Mouse (Mus musculus) small intestine, adult 2 months (tissue): ENCODE results near the gene Thumpd1. TPM values are rescaled to one million over a fixed set of nuclear protein-coding genes. Genes with fewer than 3 reads are reported as not detected.
"Not testable (repeated sequence)": the region's sequence is repeated elsewhere in the genome, so short reads cannot be mapped to it uniquely, and the experiment has no call there.

ENCODE experiments used
- H3K27ac ChIP-seq: fragments of 200-500 bp; 2 replicates; pipeline ENCODE4 v1.5.1; 2012; ENCODE audit warnings: low read depth, low read length, control low read depth, inconsistent platforms; ENCODE audit not compliant: insufficient read depth
- H3K27me3 ChIP-seq: fragments of 200-500 bp; 2 replicates; pipeline ENCODE4 v1.6.1; 2012; ENCODE audit warnings: mild to moderate bottlenecking, moderate library complexity, low read length, inconsistent platforms; ENCODE audit not compliant: control insufficient read depth, insufficient read depth
- H3K36me3 ChIP-seq: fragments of 200-500 bp; 2 replicates; pipeline ENCODE4 v1.6.1; 2012; ENCODE audit warnings: mild to moderate bottlenecking, low read length, control low read depth, inconsistent platforms; ENCODE audit not compliant: control insufficient read depth, insufficient read depth
- H3K4me1 ChIP-seq: fragments of 200-500 bp; 2 replicates; pipeline ENCODE4 v1.6.1; 2012; ENCODE audit warnings: low read length, inconsistent platforms, mixed read lengths; ENCODE audit not compliant: control insufficient read depth, insufficient read depth, insufficient read length
- H3K4me3 ChIP-seq: fragments of 200-500 bp; 2 replicates; pipeline ENCODE4 v1.5.1; 2012; ENCODE audit warnings: low read depth, mild to moderate bottlenecking, control low read depth, inconsistent platforms, low read length, moderate library complexity
- CTCF ChIP-seq: fragments of 200-500 bp; IDR thresholded peaks from 2 replicates; pipeline ENCODE4 v1.5.1; 2012; ENCODE audit warnings: low read depth, mild to moderate bottlenecking, control low read depth, inconsistent platforms, low read length, moderate library complexity, mixed read lengths; ENCODE audit not compliant: insufficient replicate concordance, insufficient read length; ENCODE audit errors: extremely low read depth
- POLR2A ChIP-seq: fragments of 200-500 bp; IDR thresholded peaks from 2 replicates; pipeline ENCODE4 v1.6.1; 2012; ENCODE audit warnings: low read depth, mild to moderate bottlenecking, control low read depth, inconsistent platforms, low read length, moderate library complexity
- WGBS: fragments of 180-500 bp; shearing (Covaris S2); methylation state at CpG from one replicate; pipeline ENCODE4 v1.1.7; 2018; 5-methylcytosine and 5-hydroxymethylcytosine counted together
- polyA plus RNA-seq: library from polyadenylated mRNA; depleted of rRNA; stranded (reverse); fragments of >200 nt; gene quantifications from 2 replicates; pipeline ENCODE4 v1.2.3, GENCODE M21; 2012

The Thumpd1 gene
- polyA plus RNA-seq, 1 experiment, result 7.8 TPM

DNA sequence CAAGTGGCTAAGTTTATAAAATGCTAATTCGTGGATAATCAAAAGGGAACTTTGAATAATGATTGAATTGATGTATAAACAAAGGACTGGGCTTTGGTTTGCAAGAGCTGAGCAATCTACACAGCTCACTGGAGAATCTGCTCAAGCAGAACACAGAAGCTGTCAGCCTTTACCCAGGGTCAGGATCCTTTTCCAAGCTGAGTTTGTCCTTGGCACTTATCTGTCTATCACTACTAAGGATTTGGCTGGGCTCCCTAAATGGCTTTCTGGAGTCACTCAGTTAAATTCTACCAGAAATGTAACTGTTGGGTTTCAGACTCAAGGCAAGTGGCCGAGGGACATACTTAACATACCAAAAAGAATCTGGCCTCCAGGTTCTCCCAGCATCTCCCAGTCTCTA lies 29.3 kb upstream of the Thumpd1 start:
- Histone ChIP-seq H3K36me3 (no peaks in the 10 kb centered on the region), H3K27ac (no peak overlapping the region), H3K4me1 (no peaks in the 10 kb centered on the region), H3K4me3 (no peak overlapping the region), H3K27me3 (0 out of 2 replicates have a peak, but pooled peaks cover 3% of the 10 kb centered on the region)
- 52% methylated on average over 2 of the region's 2 CpGs for WGBS
- TF ChIP-seq CTCF (no peak), POLR2A (no peak)

DNA sequence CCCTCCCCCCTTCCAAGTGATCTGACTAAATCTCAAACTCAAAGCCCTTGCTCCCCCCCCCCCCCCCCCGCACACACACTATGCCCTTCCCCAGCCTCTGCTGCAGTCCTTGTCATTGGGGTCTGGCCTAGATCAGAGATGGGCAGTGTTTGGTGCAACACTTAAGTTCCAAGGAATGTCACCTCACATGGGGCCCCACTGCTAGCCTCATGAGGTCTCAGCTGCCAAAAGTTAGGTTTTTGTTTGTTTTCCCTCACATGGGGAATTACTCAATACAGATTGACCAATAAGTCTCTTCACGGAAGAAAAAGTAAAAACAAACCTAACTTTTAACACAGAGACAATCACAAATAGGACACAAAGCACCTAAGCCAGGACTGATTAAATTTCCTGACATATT lies 28.2 kb upstream of the Thumpd1 start:
- H3K36me3 ChIP-seq, result no peaks in the 10 kb centered on the region
- TF ChIP-seq POLR2A, result no peak
- TF ChIP-seq CTCF, result no peak
- no peak overlapping the region for H3K27ac ChIP-seq
- 0 out of 2 replicates have a peak, but pooled peaks cover 3% of the 10 kb centered on the region for H3K27me3 ChIP-seq
- peaks cover 4% of the 10 kb centered on the region for H3K4me1 ChIP-seq
- no peak overlapping the region for H3K4me3 ChIP-seq
- WGBS, result 76% methylated on average over 2 of the region's 2 CpGs

DNA sequence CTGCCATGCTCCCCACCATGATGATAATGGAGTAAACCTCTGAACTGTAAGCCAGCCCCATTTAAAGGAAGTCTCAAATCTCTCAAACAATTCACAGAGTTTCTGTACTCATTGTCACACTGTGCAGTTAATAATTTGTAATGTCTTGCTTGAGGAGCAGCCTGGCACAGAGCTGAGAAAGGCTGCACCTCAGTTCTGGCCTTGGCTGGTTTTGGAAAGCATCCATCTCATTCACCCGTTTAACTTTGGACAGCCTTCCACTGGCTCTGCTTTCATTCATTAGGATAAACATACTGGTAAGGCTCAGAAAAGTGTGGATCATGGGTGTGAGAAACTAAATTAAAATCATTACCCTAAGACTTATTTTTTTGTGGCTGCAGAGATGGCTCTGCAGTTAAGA lies 25.3 kb upstream of the Thumpd1 start:
- no peak overlapping the region for H3K27ac ChIP-seq
- 30% methylated on average over 1 of the region's 1 CpGs for WGBS
- H3K36me3 ChIP-seq, result no peaks in the 10 kb centered on the region
- no peak overlapping the region for H3K4me3 ChIP-seq
- H3K27me3 ChIP-seq, result 0 out of 2 replicates have a peak, but pooled peaks cover 3% of the 10 kb centered on the region
- H3K4me1 ChIP-seq, result peaks cover 4% of the 10 kb centered on the region
- TF ChIP-seq CTCF (no peak), POLR2A (no peak)

DNA sequence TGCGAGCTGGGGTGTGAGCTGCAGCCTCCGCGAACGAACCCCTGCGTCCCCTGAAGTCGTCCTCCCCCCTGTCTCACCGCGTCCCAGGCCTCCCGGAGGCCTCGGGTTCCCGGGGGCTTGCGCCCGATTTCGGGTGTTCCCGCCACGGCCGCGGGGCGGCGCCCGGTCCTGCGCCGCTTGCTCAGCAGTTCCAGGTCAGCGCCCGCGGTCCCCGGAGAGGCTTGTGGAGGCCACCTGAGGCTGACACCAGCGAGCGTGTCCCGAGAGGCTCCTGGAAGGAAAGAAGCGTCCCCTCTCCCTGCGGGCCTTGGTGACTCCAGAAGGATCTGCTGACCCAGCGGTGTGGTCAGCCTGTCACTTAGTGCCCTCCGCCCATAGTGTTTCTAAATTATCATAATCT lies 23.7 kb upstream of the Thumpd1 start:
- WGBS, result 9% methylated on average over 34 of the region's 34 CpGs
- Histone ChIP-seq H3K4me1 (peaks cover 4% of the 10 kb centered on the region), H3K36me3 (no peaks in the 10 kb centered on the region), H3K27ac (no peak overlapping the region), H3K27me3 (no peaks in the 10 kb centered on the region), H3K4me3 (peak overlapping the region; percentile 35)
- TF ChIP-seq CTCF (peak; percentile 28; the same call in 1 of the 2 replicates), POLR2A (no peak)

DNA sequence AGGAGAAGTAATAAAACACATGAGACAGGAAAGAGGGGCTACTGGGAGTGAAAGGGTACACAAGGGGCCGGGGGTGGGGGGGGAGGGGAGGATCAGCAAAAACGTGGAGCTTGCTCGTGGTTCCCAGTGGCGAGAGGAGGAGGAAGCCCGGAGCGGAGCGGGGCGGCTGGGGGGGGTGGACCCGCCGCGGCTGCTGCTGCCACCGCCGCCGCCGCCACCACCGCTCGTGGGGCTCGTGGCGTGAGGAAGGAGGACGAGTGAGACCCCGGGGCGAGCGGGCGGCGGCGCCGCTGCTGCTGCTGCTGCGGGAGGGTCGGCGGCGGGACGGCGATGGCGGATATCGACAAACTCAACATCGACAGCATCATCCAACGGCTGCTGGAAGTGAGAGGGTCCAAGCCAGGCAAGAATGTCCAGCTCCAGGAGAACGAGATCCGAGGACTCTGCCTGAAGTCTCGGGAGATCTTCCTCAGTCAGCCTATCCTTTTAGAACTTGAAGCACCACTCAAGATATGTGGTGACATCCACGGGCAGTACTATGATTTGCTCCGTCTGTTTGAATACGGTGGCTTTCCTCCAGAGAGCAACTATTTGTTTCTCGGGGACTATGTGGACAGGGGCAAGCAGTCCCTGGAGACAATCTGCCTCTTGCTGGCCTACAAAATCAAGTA lies 19.3 kb upstream of the Thumpd1 start:
- H3K4me3 ChIP-seq, H3K4me1 ChIP-seq, H3K36me3 ChIP-seq, H3K27ac ChIP-seq, H3K27me3 ChIP-seq: not testable (repeated sequence)
- 11% methylated on average over 38 of the region's 44 CpGs for WGBS

DNA sequence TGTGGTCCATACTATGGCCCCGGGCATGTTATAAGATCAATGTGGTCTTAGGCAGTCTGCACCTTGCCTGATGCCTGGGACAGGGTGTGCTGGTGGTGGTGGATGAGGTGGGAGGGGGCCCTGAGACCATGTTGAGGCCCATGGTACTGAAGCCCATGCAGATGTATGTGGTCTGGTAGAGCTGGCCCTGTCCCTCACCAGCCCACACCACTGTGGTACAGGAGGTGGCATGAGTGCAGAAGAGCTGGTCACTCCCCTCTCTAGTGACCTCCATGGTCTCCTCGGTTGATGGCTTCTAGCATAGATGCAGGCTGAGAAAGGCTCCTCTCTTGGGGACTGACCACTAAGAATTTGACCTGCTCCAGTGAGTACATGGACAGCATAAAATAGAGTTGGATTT lies 18.3 kb upstream of the Thumpd1 start:
- no peaks in the 10 kb centered on the region for H3K27me3 ChIP-seq
- H3K36me3 ChIP-seq, result no peaks in the 10 kb centered on the region
- WGBS, result 93% methylated on average over 2 of the region's 2 CpGs
- no peak overlapping the region for H3K27ac ChIP-seq
- no peak for TF ChIP-seq CTCF
- no peak for TF ChIP-seq POLR2A
- H3K4me1 ChIP-seq, result no peaks in the 10 kb centered on the region
- H3K4me3 ChIP-seq, result no peak overlapping the region

DNA sequence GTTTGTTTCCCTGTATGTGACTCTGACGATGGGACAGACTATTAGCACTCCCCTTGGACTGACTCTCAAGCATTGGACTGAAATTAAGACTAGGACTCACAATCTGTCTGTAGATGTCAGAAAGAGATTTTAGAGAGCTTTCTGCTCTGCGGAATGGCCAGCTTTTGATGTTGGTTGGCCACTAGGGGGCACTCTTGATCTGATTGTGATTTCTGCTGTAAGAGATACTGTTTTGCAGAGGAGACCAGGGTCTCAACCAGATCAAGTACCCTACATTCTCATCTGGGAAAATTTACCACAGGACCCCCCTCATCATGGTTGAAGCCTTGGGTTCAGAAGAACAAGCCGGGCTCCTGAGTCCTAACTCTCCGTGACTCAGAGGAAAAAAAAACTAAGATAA lies 10.7 kb upstream of the Thumpd1 start:
- H3K4me3 ChIP-seq, H3K36me3 ChIP-seq, H3K27ac ChIP-seq, H3K4me1 ChIP-seq, H3K27me3 ChIP-seq: not testable (repeated sequence)
- WGBS, result 84% methylated on average over 4 of the region's 4 CpGs

DNA sequence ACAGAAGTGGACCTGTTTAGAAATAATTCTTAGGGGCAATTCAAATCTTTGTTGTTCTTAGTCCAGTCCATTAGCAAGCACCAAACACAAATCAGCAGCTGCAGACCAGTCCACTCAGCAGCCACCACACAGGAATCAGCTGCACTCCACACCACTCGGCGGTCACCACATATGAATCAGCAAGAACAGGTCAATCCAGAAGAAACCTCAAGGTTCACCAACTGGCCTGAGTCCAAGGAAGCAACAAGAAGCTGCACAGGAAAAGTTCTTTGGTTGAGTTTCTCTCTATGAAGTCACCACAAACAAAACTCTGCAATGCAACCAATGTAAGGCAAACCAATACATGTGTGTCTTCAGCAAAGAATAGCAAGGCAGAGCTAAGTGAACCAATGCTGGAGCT lies 7.0 kb upstream of the Thumpd1 start:
- Histone ChIP-seq H3K4me1 (no peaks in the 10 kb centered on the region), H3K27ac (no peak overlapping the region), H3K4me3 (no peak overlapping the region), H3K27me3 (no peaks in the 10 kb centered on the region), H3K36me3 (no peaks in the 10 kb centered on the region)
- WGBS, result 87% methylated on average over 2 of the region's 2 CpGs
- TF ChIP-seq POLR2A (no peak), CTCF (no peak)
